8 mouse cellular contexts compared by ENCODE assay signal in the genomic region with DNA sequence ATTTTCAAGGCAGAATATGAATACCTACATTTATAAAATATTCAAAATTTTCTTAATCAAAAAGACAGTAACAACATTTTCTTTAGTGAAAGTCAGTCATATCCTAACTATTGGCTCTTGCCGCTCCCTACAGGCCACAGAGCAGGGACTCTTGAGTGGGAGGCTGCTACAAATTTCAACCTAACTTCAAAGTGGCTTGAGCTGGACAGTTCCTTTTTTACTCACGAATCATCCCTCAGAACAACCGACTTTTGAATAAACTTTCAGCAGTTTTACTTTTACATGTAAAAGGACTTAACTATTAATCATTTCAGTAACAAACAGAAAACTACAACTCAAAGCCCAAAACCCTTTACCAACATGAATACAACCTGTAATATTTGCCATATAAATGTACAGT. TPM values are rescaled to one million over a fixed set of nuclear protein-coding genes. Genes with fewer than 3 reads are reported as not detected.
DNase-seq lines count a peak whose midpoint lies in the region; ATAC-seq and TF ChIP-seq lines count a peak whose summit lies in the region.

No protein-coding gene starts in this region.

- no peak overlapping the region for H3K27ac ChIP-seq in liver, embryonic 11.5 days (ENCODE audit: low read depth, low read length)
- H3K27ac ChIP-seq in embryonic facial prominence, embryonic 13.5 days, result no peak overlapping the region
- H3K27ac ChIP-seq in intestine, postnatal 0 days (ENCODE audit: low read depth, low read length), result no peak overlapping the region
- no peak overlapping the region for H3K27ac ChIP-seq in neural tube, embryonic 14.5 days (ENCODE audit: low read depth, low read length)

- no peaks in the 10 kb centered on the region for H3K27me3 ChIP-seq in liver, embryonic 11.5 days (replicated peaks; ENCODE audit: control insufficient read depth, insufficient read depth, low read length)
- no peaks in the 10 kb centered on the region for H3K27me3 ChIP-seq in embryonic facial prominence, embryonic 13.5 days
- no peaks in the 10 kb centered on the region for H3K27me3 ChIP-seq in intestine, postnatal 0 days (replicated peaks; ENCODE audit: control insufficient read depth, insufficient read depth, low read length)
- H3K27me3 ChIP-seq in neural tube, embryonic 14.5 days (ENCODE audit: control insufficient read depth, insufficient read depth, low read length), result no peaks in the 10 kb centered on the region

- H3K9ac ChIP-seq in liver, embryonic 11.5 days (ENCODE audit: low read depth, low read length), result no peak overlapping the region
- no peak overlapping the region for H3K9ac ChIP-seq in embryonic facial prominence, embryonic 13.5 days
- peak overlapping the region; percentile 85; the same call in 1 of the 2 replicates for H3K9ac ChIP-seq in intestine, postnatal 0 days (ENCODE audit: low read depth, low read length)
- no peak overlapping the region for H3K9ac ChIP-seq in neural tube, embryonic 14.5 days (replicated peaks; ENCODE audit: low read depth, low read length)

- no peak for DNase-seq in liver, embryonic 11.5 days (ENCODE audit: low spot score)
- no peak for DNase-seq in liver
- no peak for DNase-seq in thymus, postnatal 4 days
- DNase-seq in right cerebral cortex, adult 2 months (ENCODE audit: low spot score in 2 of 2), result no peak

- peaks cover 8% of the 10 kb centered on the region for H3K4me1 ChIP-seq in liver, embryonic 11.5 days (replicated peaks; ENCODE audit: control insufficient read depth, insufficient read depth, low read length)
- H3K4me1 ChIP-seq in embryonic facial prominence, embryonic 13.5 days, result peaks cover 15% of the 10 kb centered on the region
- 0 out of 2 replicates have a peak, but pooled peaks cover 4% of the 10 kb centered on the region for H3K4me1 ChIP-seq in intestine, postnatal 0 days (replicated peaks; ENCODE audit: control insufficient read depth, insufficient read depth, low read length)
- peaks cover 11% of the 10 kb centered on the region for H3K4me1 ChIP-seq in neural tube, embryonic 14.5 days (ENCODE audit: control insufficient read depth, insufficient read depth, low read length)

- WGBS in liver, embryonic 11.5 days, result 28% methylated on average over 3 of the region's 3 CpGs
- 43% methylated on average over 3 of the region's 3 CpGs for WGBS in embryonic facial prominence, embryonic 13.5 days
- 27% methylated on average over 3 of the region's 3 CpGs for WGBS in intestine, postnatal 0 days
- WGBS in neural tube, embryonic 14.5 days, result 55% methylated on average over 3 of the region's 3 CpGs

- peaks cover 6% of the 10 kb centered on the region; the same call in 1 of the 2 replicates for H3K36me3 ChIP-seq in liver, embryonic 11.5 days (ENCODE audit: control insufficient read depth, insufficient read depth, low read length)
- 0 out of 2 replicates have a peak, but pooled peaks cover 6% of the 10 kb centered on the region for H3K36me3 ChIP-seq in embryonic facial prominence, embryonic 13.5 days
- H3K36me3 ChIP-seq in intestine, postnatal 0 days (ENCODE audit: control insufficient read depth, insufficient read depth), result peaks cover 12% of the 10 kb centered on the region
- no peaks in the 10 kb centered on the region for H3K36me3 ChIP-seq in neural tube, embryonic 14.5 days (ENCODE audit: control insufficient read depth, insufficient read depth, low read length)

- no peaks in the 10 kb centered on the region for H3K9me3 ChIP-seq in liver, embryonic 11.5 days (ENCODE audit: control insufficient read depth, low read length)
- peaks cover 4% of the 10 kb centered on the region; the same call in 1 of the 2 replicates for H3K9me3 ChIP-seq in embryonic facial prominence, embryonic 13.5 days
- no peaks in the 10 kb centered on the region for H3K9me3 ChIP-seq in intestine, postnatal 0 days (ENCODE audit: control insufficient read depth)
- no peaks in the 10 kb centered on the region for H3K9me3 ChIP-seq in neural tube, embryonic 14.5 days (ENCODE audit: control insufficient read depth, low read length)

- peak overlapping the region; percentile 84 for H3K4me2 ChIP-seq in liver, embryonic 11.5 days
- H3K4me2 ChIP-seq in embryonic facial prominence, embryonic 13.5 days, result peak overlapping the region; percentile 80
- peak overlapping the region; percentile 90 for H3K4me2 ChIP-seq in intestine, postnatal 0 days (replicated peaks; ENCODE audit: low read depth)
- H3K4me2 ChIP-seq in neural tube, embryonic 14.5 days (ENCODE audit: low read depth, low read length), result peak overlapping the region; percentile 77

- H3K4me3 ChIP-seq in liver, embryonic 11.5 days (ENCODE audit: low read depth, low read length), result peak overlapping the region; percentile 58
- H3K4me3 ChIP-seq in embryonic facial prominence, embryonic 13.5 days, result peak overlapping the region; percentile 68
- peak overlapping the region; percentile 95 for H3K4me3 ChIP-seq in intestine, postnatal 0 days (ENCODE audit: low read depth, low read length)
- H3K4me3 ChIP-seq in neural tube, embryonic 14.5 days (ENCODE audit: low read depth, low read length), result peak overlapping the region; percentile 77

- no peak for ATAC-seq in liver, embryonic 11.5 days (replicated peaks; ENCODE audit: low FRiP score)
- no peak for ATAC-seq in embryonic facial prominence, embryonic 13.5 days (ENCODE audit: insufficient number of reproducible peaks, insufficient read depth, low FRiP score, low TSS enrichment, low read depth)
- no peak for ATAC-seq in intestine, postnatal 0 days
- ATAC-seq in neural tube, embryonic 14.5 days (ENCODE audit: low read depth), result no peak
- no peak for ATAC-seq in megakaryocyte progenitor cell, adult 5-6 weeks (replicated peaks; ENCODE audit: poor library complexity)

- TF ChIP-seq CTCF in intestine, postnatal 0 days (IDR thresholded peaks at IDR 0.05; ENCODE audit: low read depth), result no peak

RNA-seq across cellular contexts. Expression of gene Ganc, which starts 0.9 kb away (rescaled TPM):
- polyA plus RNA-seq in liver, embryonic 11.5 days (2014; fragmentation: Nextera tagmentation; extraction: Ambion mirVana), result 7.8 and 8.5 TPM in 2 replicates
- 8.0 and 8.6 TPM in 2 replicates for polyA plus RNA-seq in embryonic facial prominence, embryonic 13.5 days (2015; fragmentation: Nextera tagmentation; extraction: Ambion mirVana)
- 9.0 and 11.1 TPM in 2 replicates for polyA plus RNA-seq in intestine, postnatal 0 days (2015; fragmentation: Nextera tagmentation; extraction: Ambion mirVana)
- 9.1 and 10.7 TPM in 2 replicates for polyA plus RNA-seq in neural tube, embryonic 14.5 days (2014; fragmentation: Nextera tagmentation; extraction: Ambion mirVana)
- total RNA-seq in megakaryocyte progenitor cell, adult 5-6 weeks (2015), result 17.4 and 21.8 TPM in 2 replicates
- total RNA-seq in megakaryocyte progenitor cell, adult 5-6 weeks (2017), result 18.8 and 25.2 TPM in 2 replicates

RNA-seq across cellular contexts. Expression of gene Tmem87a, which starts 1.1 kb away (rescaled TPM):
- polyA plus RNA-seq in liver, embryonic 11.5 days (2014; fragmentation: Nextera tagmentation; extraction: Ambion mirVana), result 7.1 and 9.2 TPM in 2 replicates
- polyA plus RNA-seq in embryonic facial prominence, embryonic 13.5 days (2015; fragmentation: Nextera tagmentation; extraction: Ambion mirVana), result 11.9 and 16.4 TPM in 2 replicates
- polyA plus RNA-seq in intestine, postnatal 0 days (2015; fragmentation: Nextera tagmentation; extraction: Ambion mirVana), result 8.0 and 8.8 TPM in 2 replicates
- polyA plus RNA-seq in neural tube, embryonic 14.5 days (2014; fragmentation: Nextera tagmentation; extraction: Ambion mirVana), result 8.1 and 14.3 TPM in 2 replicates
- 29.7 and 31.0 TPM in 2 replicates for total RNA-seq in megakaryocyte progenitor cell, adult 5-6 weeks (2015)
- 63.3 and 70.2 TPM in 2 replicates for total RNA-seq in megakaryocyte progenitor cell, adult 5-6 weeks (2017)

RNA-seq across cellular contexts. Expression of gene Vps39, which starts 49.9 kb away (rescaled TPM):
- polyA plus RNA-seq in liver, embryonic 11.5 days (2014; fragmentation: Nextera tagmentation; extraction: Ambion mirVana), result 15.5 and 19.8 TPM in 2 replicates
- polyA plus RNA-seq in embryonic facial prominence, embryonic 13.5 days (2015; fragmentation: Nextera tagmentation; extraction: Ambion mirVana), result 24.4 and 28.3 TPM in 2 replicates
- polyA plus RNA-seq in intestine, postnatal 0 days (2015; fragmentation: Nextera tagmentation; extraction: Ambion mirVana), result 12.8 and 14.0 TPM in 2 replicates
- polyA plus RNA-seq in neural tube, embryonic 14.5 days (2014; fragmentation: Nextera tagmentation; extraction: Ambion mirVana), result 46.2 and 55.4 TPM in 2 replicates
- total RNA-seq in megakaryocyte progenitor cell, adult 5-6 weeks (2015), result 19.1 and 21.9 TPM in 2 replicates
- total RNA-seq in megakaryocyte progenitor cell, adult 5-6 weeks (2017), result 31.6 and 36.4 TPM in 2 replicates

RNA-seq across cellular contexts. Expression of gene Capn3, which starts 53.0 kb away (rescaled TPM):
- polyA plus RNA-seq in liver, embryonic 11.5 days (2014; fragmentation: Nextera tagmentation; extraction: Ambion mirVana), result 6.3 and 7.5 TPM in 2 replicates
- polyA plus RNA-seq in embryonic facial prominence, embryonic 13.5 days (2015; fragmentation: Nextera tagmentation; extraction: Ambion mirVana), result 0.37 and 0.87 TPM in 2 replicates
- polyA plus RNA-seq in intestine, postnatal 0 days (2015; fragmentation: Nextera tagmentation; extraction: Ambion mirVana), result 0.55 and 0.61 TPM in 2 replicates
- polyA plus RNA-seq in neural tube, embryonic 14.5 days (2014; fragmentation: Nextera tagmentation; extraction: Ambion mirVana), result 0.59 and 1.2 TPM in 2 replicates
- 0.95 and 2.2 TPM in 2 replicates for total RNA-seq in megakaryocyte progenitor cell, adult 5-6 weeks (2015)
- total RNA-seq in megakaryocyte progenitor cell, adult 5-6 weeks (2017), result 0.68 and 1.2 TPM in 2 replicates
